Mouse (Mus musculus): ENCODE data around the gene Tex21. TPM values are rescaled to one million over a fixed set of nuclear protein-coding genes. Genes with fewer than 3 reads are reported as not detected.
A peak's percentile ranks its signal among the peaks of the same experiment; 100 is the strongest.

Gene Tex21
- polyA plus RNA-seq, 1 experiment: not detected

- H3K4me3 ChIP-seq (ENCODE audit: control insufficient read depth, insufficient read depth, low read length): no peak overlapping the region
- H3K27ac ChIP-seq (ENCODE audit: control insufficient read depth, insufficient read depth, low read length): no peak overlapping the region
- no peak for DNase-seq
- no peaks in the 10 kb centered on the region for H3K36me3 ChIP-seq (ENCODE audit: control insufficient read depth, insufficient read depth, low read length)
- WGBS: 98% methylated on average over 4 of the region's 4 CpGs
- no peaks in the 10 kb centered on the region for H3K4me1 ChIP-seq (replicated peaks; ENCODE audit: control insufficient read depth, insufficient read depth, low read length)
- no peaks in the 10 kb centered on the region for H3K27me3 ChIP-seq (ENCODE audit: control insufficient read depth, insufficient read depth, low read length)
- TF ChIP-seq POLR2A (IDR thresholded peaks at IDR 0.05; ENCODE audit: control insufficient read depth, extremely low read depth, insufficient read depth, low read length, poor library complexity) (no peak), CTCF (IDR thresholded peaks at IDR 0.05; ENCODE audit: borderline replicate concordance, control insufficient read depth, extremely low read depth, insufficient read depth, low read length, poor library complexity) (no peak)
Measured at GRCm38 (mm10) chr12:76262918-76263317, 16.4 kb upstream of the Tex21 start.

GRCm38 (mm10) chr12:76261556-76261955 is 15.0 kb upstream of the Tex21 start:
- over 99% methylated on average over 4 of the region's 4 CpGs for WGBS
- Histone ChIP-seq H3K27me3 (ENCODE audit: control insufficient read depth, insufficient read depth, low read length) (no peaks in the 10 kb centered on the region), H3K27ac (ENCODE audit: control insufficient read depth, insufficient read depth, low read length) (no peak overlapping the region), H3K4me3 (ENCODE audit: control insufficient read depth, insufficient read depth, low read length) (no peak overlapping the region), H3K4me1 (replicated peaks; ENCODE audit: control insufficient read depth, insufficient read depth, low read length) (no peaks in the 10 kb centered on the region), H3K36me3 (ENCODE audit: control insufficient read depth, insufficient read depth, low read length) (no peaks in the 10 kb centered on the region)
- DNase-seq: no peak
- no peak for TF ChIP-seq CTCF (IDR thresholded peaks at IDR 0.05; ENCODE audit: borderline replicate concordance, control insufficient read depth, extremely low read depth, insufficient read depth, low read length, poor library complexity)
- TF ChIP-seq POLR2A (IDR thresholded peaks at IDR 0.05; ENCODE audit: control insufficient read depth, extremely low read depth, insufficient read depth, low read length, poor library complexity): no peak

DNA sequence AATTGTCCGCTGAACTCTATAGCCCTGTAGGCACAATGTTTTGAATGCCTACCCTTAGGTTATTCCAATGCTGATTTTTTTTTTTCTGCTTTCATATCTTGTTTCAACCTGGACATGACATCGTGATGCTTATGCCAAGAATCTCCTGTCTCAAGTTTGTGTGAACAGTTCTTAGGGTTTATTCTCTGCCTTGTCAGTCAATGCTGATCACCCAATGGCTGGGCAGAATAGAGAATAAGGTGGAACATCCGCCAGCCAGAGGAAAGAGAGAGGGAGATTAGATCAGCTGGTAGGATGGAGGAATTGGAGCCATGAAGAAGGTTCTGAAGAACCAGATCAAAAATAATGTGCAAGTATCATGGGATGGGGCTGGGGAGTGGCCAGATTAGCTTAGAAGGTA is 14.1 kb upstream of the Tex21 start:
- H3K4me1 ChIP-seq (replicated peaks; ENCODE audit: control insufficient read depth, insufficient read depth, low read length): peaks cover 7% of the 10 kb centered on the region
- DNase-seq: no peak
- no peaks in the 10 kb centered on the region for H3K36me3 ChIP-seq (ENCODE audit: control insufficient read depth, insufficient read depth, low read length)
- WGBS: 95% methylated on average over 3 of the region's 3 CpGs
- H3K4me3 ChIP-seq (ENCODE audit: control insufficient read depth, insufficient read depth, low read length): no peak overlapping the region
- H3K27me3 ChIP-seq (ENCODE audit: control insufficient read depth, insufficient read depth, low read length): no peaks in the 10 kb centered on the region
- TF ChIP-seq POLR2A (IDR thresholded peaks at IDR 0.05; ENCODE audit: control insufficient read depth, extremely low read depth, insufficient read depth, low read length, poor library complexity): no peak
- no peak overlapping the region for H3K27ac ChIP-seq (ENCODE audit: control insufficient read depth, insufficient read depth, low read length)

DNA sequence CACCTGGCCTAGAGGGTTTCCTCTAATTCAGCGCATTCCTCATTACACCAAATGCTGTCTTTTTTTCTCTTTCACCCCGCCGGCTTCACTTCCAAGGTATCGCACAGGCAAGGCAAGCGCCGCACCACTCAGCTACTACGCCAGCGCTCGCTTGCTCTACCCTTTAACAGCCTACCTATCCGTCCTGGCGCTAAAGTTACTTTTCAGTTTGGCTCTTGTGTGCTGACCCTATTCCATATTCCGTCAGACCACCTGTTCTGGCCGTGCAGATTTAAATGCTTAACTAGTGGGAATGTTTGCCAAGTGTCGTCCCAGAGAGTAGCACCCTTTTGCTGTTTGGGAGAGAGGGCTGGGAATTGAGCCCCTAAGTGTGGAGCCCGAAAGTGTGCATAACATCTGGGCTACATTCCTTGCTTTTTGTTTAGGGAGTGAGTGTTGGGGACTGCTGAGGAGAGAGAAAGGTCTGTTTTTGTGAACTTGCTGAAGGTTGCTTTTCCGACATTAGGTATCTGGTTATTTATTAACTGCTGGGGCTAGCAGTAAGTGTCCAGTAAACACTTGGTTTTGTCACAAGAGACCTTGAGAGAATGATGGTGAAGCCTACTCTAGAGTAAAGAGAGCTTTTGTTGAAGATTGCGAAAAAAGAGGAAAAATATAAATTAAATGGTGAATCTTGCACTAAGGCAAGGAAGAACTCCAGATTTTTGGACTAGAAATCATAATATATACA is 9.7 kb upstream of the Tex21 start:
- DNase-seq: peak; percentile 23
- H3K27ac ChIP-seq (ENCODE audit: control insufficient read depth, insufficient read depth, low read length): no peak overlapping the region
- 14% methylated on average over 17 of the region's 17 CpGs for WGBS

DNA sequence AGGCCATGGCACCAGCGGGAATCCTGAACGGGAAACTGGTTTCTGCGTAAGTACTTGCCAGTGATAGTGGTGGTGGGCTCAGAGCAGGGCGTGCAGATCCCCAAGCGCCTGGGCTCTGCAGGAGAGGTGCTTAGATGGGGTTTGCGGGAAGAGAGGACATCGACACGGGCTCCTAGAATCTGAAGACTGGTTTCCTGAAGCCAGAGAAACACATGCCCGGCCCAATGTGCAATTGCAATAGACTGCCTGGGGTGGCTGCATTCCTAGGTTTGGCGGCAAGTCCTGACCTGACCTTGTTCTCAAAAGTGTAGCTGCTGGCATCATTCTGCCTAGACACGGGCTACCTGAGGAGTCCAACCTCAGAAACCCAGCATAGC is 8.9 kb upstream of the Tex21 start:
- under 1% methylated on average over 11 of the region's 11 CpGs for WGBS
- Histone ChIP-seq H3K27ac (ENCODE audit: control insufficient read depth, insufficient read depth, low read length) (no peak overlapping the region), H3K4me1 (replicated peaks; ENCODE audit: control insufficient read depth, insufficient read depth, low read length) (peaks cover 11% of the 10 kb centered on the region), H3K4me3 (ENCODE audit: control insufficient read depth, insufficient read depth, low read length) (peak overlapping the region; percentile 58), H3K27me3 (ENCODE audit: control insufficient read depth, insufficient read depth, low read length) (no peaks in the 10 kb centered on the region), H3K36me3 (ENCODE audit: control insufficient read depth, insufficient read depth, low read length) (no peaks in the 10 kb centered on the region)
- TF ChIP-seq POLR2A (IDR thresholded peaks at IDR 0.05; ENCODE audit: control insufficient read depth, extremely low read depth, insufficient read depth, low read length, poor library complexity): no peak
- TF ChIP-seq CTCF (IDR thresholded peaks at IDR 0.05; ENCODE audit: borderline replicate concordance, control insufficient read depth, extremely low read depth, insufficient read depth, low read length, poor library complexity): no peak
- DNase-seq: no peak

More for the DNA sequence above, 9.7 kb upstream of the Tex21 start:
- Histone ChIP-seq H3K27me3 (ENCODE audit: control insufficient read depth, insufficient read depth, low read length) (no peaks in the 10 kb centered on the region), H3K36me3 (ENCODE audit: control insufficient read depth, insufficient read depth, low read length) (no peaks in the 10 kb centered on the region), H3K4me3 (ENCODE audit: control insufficient read depth, insufficient read depth, low read length) (peak overlapping the region; percentile 58), H3K4me1 (replicated peaks; ENCODE audit: control insufficient read depth, insufficient read depth, low read length) (peaks cover 11% of the 10 kb centered on the region)
- TF ChIP-seq POLR2A (IDR thresholded peaks at IDR 0.05; ENCODE audit: control insufficient read depth, extremely low read depth, insufficient read depth, low read length, poor library complexity): no peak
- TF ChIP-seq CTCF (IDR thresholded peaks at IDR 0.05; ENCODE audit: borderline replicate concordance, control insufficient read depth, extremely low read depth, insufficient read depth, low read length, poor library complexity): no peak

DNA sequence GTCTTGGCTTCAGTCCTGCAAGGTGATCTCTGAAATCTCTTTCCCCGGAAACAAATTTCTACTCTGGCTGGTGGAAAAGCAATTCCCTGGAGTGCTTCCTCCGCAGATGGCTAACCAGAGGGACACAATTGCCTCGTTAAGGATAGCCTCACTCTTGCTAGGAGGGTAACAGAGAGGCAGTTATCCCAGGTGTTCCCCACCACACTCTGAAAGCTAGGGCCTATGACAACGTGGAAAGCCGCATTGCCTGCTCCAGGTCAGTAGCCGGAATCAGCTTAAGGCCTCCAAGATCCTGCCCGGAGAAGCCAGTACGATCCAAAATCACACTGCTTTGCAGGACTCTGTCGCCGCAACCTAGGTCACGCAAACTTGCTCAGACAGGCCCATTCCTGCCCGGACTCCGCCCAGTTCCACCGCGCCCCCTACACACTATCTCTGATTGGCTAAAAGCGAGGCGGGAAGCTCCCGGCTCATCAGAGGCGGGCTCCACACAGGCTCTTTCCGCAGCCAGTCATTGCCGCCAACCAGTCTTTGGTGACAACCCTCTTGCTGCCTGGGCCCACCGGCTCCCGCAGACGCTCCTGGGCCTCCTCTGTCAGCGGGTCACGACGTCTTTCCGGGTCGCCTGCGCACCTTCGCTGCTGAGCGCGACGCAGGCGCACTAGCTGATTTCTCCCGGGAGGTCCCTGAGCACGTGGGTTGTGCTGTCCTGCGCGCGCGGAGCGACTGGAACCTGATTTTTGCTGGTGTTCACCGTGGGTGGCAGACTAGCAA is 8.4 kb upstream of the Tex21 start, which contains the start of gene Mthfd1:
TSS of gene Mthfd1 (plus strand) at position 574 of the 774 bp plus-strand sequence.
- peak; percentile 91 for DNase-seq
- H3K36me3 ChIP-seq (ENCODE audit: control insufficient read depth, insufficient read depth, low read length): no peaks in the 10 kb centered on the region
- WGBS: 3% methylated on average over 43 of the region's 43 CpGs
- peak; percentile 57 for TF ChIP-seq POLR2A (IDR thresholded peaks at IDR 0.05; ENCODE audit: control insufficient read depth, extremely low read depth, insufficient read depth, low read length, poor library complexity)
- TF ChIP-seq CTCF (IDR thresholded peaks at IDR 0.05; ENCODE audit: borderline replicate concordance, control insufficient read depth, extremely low read depth, insufficient read depth, low read length, poor library complexity): 0 out of 2 replicates have a peak, but pooled peaks have one; percentile 64
- H3K4me3 ChIP-seq (ENCODE audit: control insufficient read depth, insufficient read depth, low read length): peak within 1 kb of the TSS; percentile 58
- H3K27ac ChIP-seq (ENCODE audit: control insufficient read depth, insufficient read depth, low read length): no peak within 1 kb of the TSS
- peaks cover 11% of the 10 kb centered on the region for H3K4me1 ChIP-seq (replicated peaks; ENCODE audit: control insufficient read depth, insufficient read depth, low read length)
- H3K27me3 ChIP-seq (ENCODE audit: control insufficient read depth, insufficient read depth, low read length): no peaks in the 10 kb centered on the region
